ENCODE assay signal across 9 mouse cellular contexts in the genomic region with DNA sequence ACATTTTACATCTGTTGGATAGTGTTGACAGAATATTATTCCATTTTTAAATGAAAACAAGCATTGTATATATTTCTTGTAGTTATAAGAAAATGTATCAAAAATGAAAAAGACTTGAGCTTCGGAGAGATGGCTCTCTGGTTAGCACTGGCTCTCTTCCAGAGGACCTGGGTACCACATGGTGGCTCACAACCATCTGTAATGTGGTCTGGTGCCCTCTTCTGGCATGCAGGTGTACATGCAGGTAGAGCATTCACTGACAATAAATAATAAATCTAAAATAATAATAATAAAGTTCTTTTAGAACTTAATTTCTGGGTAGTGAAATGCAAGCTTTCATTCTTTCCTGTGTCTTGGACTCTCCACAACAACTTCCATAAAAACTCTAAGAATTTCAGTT. TPM values are rescaled to one million over a fixed set of nuclear protein-coding genes. Genes with fewer than 3 reads are reported as not detected.
DNase-seq lines count a peak whose midpoint lies in the region; ATAC-seq and TF ChIP-seq lines count a peak whose summit lies in the region.
"Had no signal": no experiment of that assay in that cellular context is flagged by ENCODE, and none has a peak within 500 bp of the region (broad histone marks: within the 10 kb centered on the region; RNA-seq: fewer than 3 reads in every experiment).

No protein-coding gene starts in this region.

- no peak overlapping the region for H3K9ac ChIP-seq in intestine, postnatal 0 days (ENCODE audit: low read depth, low read length)
- no peak overlapping the region for H3K9ac ChIP-seq in intestine, embryonic 15.5 days
- H3K9ac ChIP-seq: heart, embryonic 12.5 days had no signal

- H3K27me3 ChIP-seq in intestine, postnatal 0 days (replicated peaks; ENCODE audit: control insufficient read depth, insufficient read depth, low read length) = no peaks in the 10 kb centered on the region
- no peaks in the 10 kb centered on the region; the same call in 1 of the 2 replicates for H3K27me3 ChIP-seq in intestine, embryonic 15.5 days (replicated peaks)
- no peaks in the 10 kb centered on the region for H3K27me3 ChIP-seq in hindbrain, embryonic 10.5 days (ENCODE audit: insufficient read depth, poor library complexity, severe bottlenecking)
- H3K27me3 ChIP-seq: heart, embryonic 12.5 days had no signal

- 0 out of 2 replicates have a peak, but pooled peaks cover 7% of the 10 kb centered on the region for H3K4me1 ChIP-seq in intestine, postnatal 0 days (replicated peaks; ENCODE audit: control insufficient read depth, insufficient read depth, low read length)
- peaks cover 6% of the 10 kb centered on the region; the same call in 1 of the 2 replicates for H3K4me1 ChIP-seq in intestine, embryonic 15.5 days (replicated peaks)
- peaks cover 7% of the 10 kb centered on the region for H3K4me1 ChIP-seq in hindbrain, embryonic 10.5 days (replicated peaks)

- peak; percentile 68 for TF ChIP-seq CTCF in intestine, postnatal 0 days (IDR thresholded peaks at IDR 0.05; ENCODE audit: low read depth)

- H3K4me2 ChIP-seq in intestine, postnatal 0 days (replicated peaks; ENCODE audit: low read depth) = no peak overlapping the region
- no peak overlapping the region for H3K4me2 ChIP-seq in intestine, embryonic 15.5 days (replicated peaks)
- H3K4me2 ChIP-seq: heart, embryonic 12.5 days had no signal

- ATAC-seq in intestine, postnatal 0 days = no peak
- ATAC-seq in intestine, embryonic 15.5 days = no peak

- peak; percentile 36 for DNase-seq in thymus, postnatal 4 days
- DNase-seq in thymus, postnatal 14 days = no peak
- peak; percentile 44 to 45 for DNase-seq in cerebellum, postnatal 36 days
- DNase-seq in right cerebral cortex, adult 18-20 months = no peak
- no peak for DNase-seq in hindbrain, embryonic 10.5 days (ENCODE audit: low spot score)
- DNase-seq: adrenal gland, adult 8-10 months had no signal

- no peak overlapping the region for H3K4me3 ChIP-seq in intestine, postnatal 0 days (ENCODE audit: low read depth, low read length)
- H3K4me3 ChIP-seq in intestine, embryonic 15.5 days (replicated peaks) = no peak overlapping the region
- no peak overlapping the region for H3K4me3 ChIP-seq in hindbrain, embryonic 10.5 days
- H3K4me3 ChIP-seq: heart, embryonic 12.5 days had no signal

- 59% methylated on average over 1 of the region's 1 CpGs for WGBS in intestine, postnatal 0 days
- WGBS in intestine, embryonic 15.5 days = 51% methylated on average over 1 of the region's 1 CpGs
- 65% methylated on average over 1 of the region's 1 CpGs for WGBS in hindbrain, embryonic 10.5 days

- H3K9me3 ChIP-seq in intestine, postnatal 0 days (ENCODE audit: control insufficient read depth) = no peaks in the 10 kb centered on the region
- H3K9me3 ChIP-seq in intestine, embryonic 15.5 days = no peaks in the 10 kb centered on the region
- H3K9me3 ChIP-seq in hindbrain, embryonic 10.5 days = no peaks in the 10 kb centered on the region
- H3K9me3 ChIP-seq: heart, embryonic 12.5 days had no signal

- peaks cover 44% of the 10 kb centered on the region for H3K36me3 ChIP-seq in intestine, postnatal 0 days (ENCODE audit: control insufficient read depth, insufficient read depth)
- H3K36me3 ChIP-seq in intestine, embryonic 15.5 days = no peaks in the 10 kb centered on the region
- peaks cover 18% of the 10 kb centered on the region for H3K36me3 ChIP-seq in hindbrain, embryonic 10.5 days

- H3K27ac ChIP-seq in intestine, postnatal 0 days (ENCODE audit: low read depth, low read length) = no peak overlapping the region
- no peak overlapping the region for H3K27ac ChIP-seq in intestine, embryonic 15.5 days
- H3K27ac ChIP-seq in hindbrain, embryonic 10.5 days = no peak overlapping the region

RNA-seq across cellular contexts. Expression of gene Slc35e4, which starts 4.3 kb away (rescaled TPM):
- 2.1 and 2.2 TPM in 2 replicates for polyA plus RNA-seq in intestine, postnatal 0 days (2015; fragmentation: Nextera tagmentation; extraction: Ambion mirVana)
- 3.2 and 3.4 TPM in 2 replicates for polyA plus RNA-seq in intestine, embryonic 15.5 days (2015; fragmentation: Nextera tagmentation; extraction: Ambion mirVana)
- polyA plus RNA-seq in hindbrain, embryonic 10.5 days (2016; fragmentation: Nextera tagmentation; extraction: Ambion mirVana) = 5.4 and 6.8 TPM in 2 replicates

RNA-seq across cellular contexts. Expression of gene Tcn2, which starts 13.2 kb away (rescaled TPM):
- polyA plus RNA-seq in intestine, postnatal 0 days (2015; fragmentation: Nextera tagmentation; extraction: Ambion mirVana) = 283 and 305 TPM in 2 replicates
- polyA plus RNA-seq in intestine, embryonic 15.5 days (2015; fragmentation: Nextera tagmentation; extraction: Ambion mirVana) = 57.5 and 63.7 TPM in 2 replicates
- polyA plus RNA-seq in hindbrain, embryonic 10.5 days (2016; fragmentation: Nextera tagmentation; extraction: Ambion mirVana) = 31.6 and 34.7 TPM in 2 replicates

RNA-seq across cellular contexts. Expression of gene Dusp18, which starts 23.7 kb away (rescaled TPM):
- 2.4 and 2.5 TPM in 2 replicates for polyA plus RNA-seq in intestine, postnatal 0 days (2015; fragmentation: Nextera tagmentation; extraction: Ambion mirVana)
- 6.4 and 7.0 TPM in 2 replicates for polyA plus RNA-seq in intestine, embryonic 15.5 days (2015; fragmentation: Nextera tagmentation; extraction: Ambion mirVana)
- 19.9 and 23.4 TPM in 2 replicates for polyA plus RNA-seq in hindbrain, embryonic 10.5 days (2016; fragmentation: Nextera tagmentation; extraction: Ambion mirVana)

RNA-seq across cellular contexts. Expression of gene 4921536K21Rik, which starts 23.8 kb away (rescaled TPM):
- polyA plus RNA-seq in intestine, postnatal 0 days (2015; fragmentation: Nextera tagmentation; extraction: Ambion mirVana) = 0.09 and 0.20 TPM in 2 replicates
- polyA plus RNA-seq in intestine, embryonic 15.5 days (2015; fragmentation: Nextera tagmentation; extraction: Ambion mirVana) = 0.27 and 0.29 TPM in 2 replicates
- polyA plus RNA-seq in hindbrain, embryonic 10.5 days (2016; fragmentation: Nextera tagmentation; extraction: Ambion mirVana) = 1.2 and 1.8 TPM in 2 replicates

RNA-seq across cellular contexts. Expression of gene Pes1, which starts 45.0 kb away (rescaled TPM):
- polyA plus RNA-seq in intestine, postnatal 0 days (2015; fragmentation: Nextera tagmentation; extraction: Ambion mirVana) = 27.6 and 31.8 TPM in 2 replicates
- polyA plus RNA-seq in intestine, embryonic 15.5 days (2015; fragmentation: Nextera tagmentation; extraction: Ambion mirVana) = 81.3 and 84.1 TPM in 2 replicates
- polyA plus RNA-seq in hindbrain, embryonic 10.5 days (2016; fragmentation: Nextera tagmentation; extraction: Ambion mirVana) = 81.8 and 98.2 TPM in 2 replicates

Comparison
In these comparisons a context has a peak if more than half of its experiments do, and no peak if none do; other contexts are left out.
1. DNase-seq: peak in thymus, postnatal 4 days (single experiment) and cerebellum, postnatal 36 days (2 of 2); none in thymus, postnatal 14 days (single experiment), right cerebral cortex, adult 18-20 months (single experiment) and hindbrain, embryonic 10.5 days (single experiment).